Mouse (Mus musculus): ENCODE data around the gene Fgf23.

The Fgf23 gene

DNA sequence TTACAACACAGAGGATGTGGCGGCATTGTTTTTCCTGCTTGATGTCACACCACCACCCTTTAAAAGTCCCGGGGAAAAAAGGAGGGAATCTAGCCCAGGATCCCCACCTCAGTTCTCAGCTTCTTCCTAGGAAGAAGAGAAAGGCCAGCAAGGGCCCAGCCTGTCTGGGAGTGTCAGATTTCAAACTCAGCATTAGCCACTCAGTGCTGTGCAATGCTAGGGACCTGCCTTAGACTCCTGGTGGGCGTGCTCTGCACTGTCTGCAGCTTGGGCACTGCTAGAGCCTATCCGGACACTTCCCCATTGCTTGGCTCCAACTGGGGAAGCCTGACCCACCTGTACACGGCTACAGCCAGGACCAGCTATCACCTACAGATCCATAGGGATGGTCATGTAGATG, at the start of gene Fgf23:
Gene Fgf23 (plus strand): TSS at position 86 of the 400 bp plus-strand sequence.
- DNase-seq (ENCODE audit: inconsistent age in 2 of 2, low spot score in 1 of 2) = no peak

DNA sequence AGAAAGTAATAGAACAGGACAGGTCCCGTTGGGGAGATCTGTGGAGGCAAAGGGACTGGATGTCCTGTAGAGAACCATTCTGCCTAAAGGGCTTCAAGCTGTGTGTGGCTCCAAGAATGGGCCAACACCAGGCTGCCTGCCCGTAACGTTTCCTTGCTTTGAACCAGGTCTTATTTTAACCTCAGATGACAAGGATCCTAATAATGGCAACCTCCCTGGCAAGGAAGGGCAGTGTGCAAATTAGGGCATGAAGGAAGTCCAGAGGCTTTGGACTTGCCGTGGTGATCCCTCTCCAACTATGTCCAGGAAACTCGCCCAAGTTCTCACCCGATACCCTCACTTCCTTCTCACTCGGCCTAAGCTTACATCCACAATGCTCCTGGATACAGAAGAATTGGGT, 47.9 kb upstream of the Fgf23 start:
- DNase-seq (ENCODE audit: inconsistent age in 2 of 2, low spot score in 1 of 2) = no peak

DNA sequence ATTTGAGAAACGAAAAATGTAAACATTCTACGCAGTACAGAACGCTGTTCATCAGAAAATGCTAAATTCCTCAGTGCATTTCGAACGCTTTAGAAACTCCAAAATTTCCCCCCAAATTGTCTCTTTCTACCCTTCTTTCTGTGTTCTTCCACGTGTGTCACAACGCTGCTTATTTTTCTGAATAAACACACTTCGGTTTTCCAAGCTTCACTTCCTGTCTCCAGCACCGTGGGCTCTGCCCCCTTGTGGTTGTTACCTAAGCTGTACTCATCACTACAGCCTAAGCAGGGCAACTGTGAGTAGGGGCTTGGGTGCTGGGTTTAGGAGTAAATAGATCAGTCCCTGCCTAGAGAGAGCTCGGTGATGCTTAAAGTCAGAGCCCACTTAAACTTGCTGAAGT, 37.9 kb upstream of the Fgf23 start:
- DNase-seq (ENCODE audit: inconsistent age in 2 of 2, low spot score in 1 of 2) = peak in 1 of 2 experiments; percentile 20

DNA sequence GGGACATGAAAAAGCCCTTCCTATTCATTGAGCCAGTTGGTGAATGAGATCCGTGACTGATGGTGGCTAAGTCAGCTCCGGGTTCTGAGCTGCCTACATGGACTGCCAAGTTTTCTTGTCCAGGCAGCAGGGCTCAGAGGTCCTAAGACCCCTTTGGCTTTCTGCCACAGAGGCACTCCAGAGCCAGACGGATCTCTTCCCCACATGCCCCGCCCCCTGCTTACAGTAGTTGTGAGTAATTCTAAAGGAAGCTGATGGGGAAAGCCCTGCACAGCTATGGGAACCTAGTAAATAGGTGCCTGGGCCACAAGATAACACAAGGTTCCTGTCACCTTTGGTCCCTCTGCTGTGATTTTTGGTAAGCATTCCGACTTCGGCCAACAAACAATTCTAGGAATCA, 27.8 kb upstream of the Fgf23 start:
- no peak for DNase-seq (ENCODE audit: inconsistent age in 2 of 2, low spot score in 1 of 2)

DNA sequence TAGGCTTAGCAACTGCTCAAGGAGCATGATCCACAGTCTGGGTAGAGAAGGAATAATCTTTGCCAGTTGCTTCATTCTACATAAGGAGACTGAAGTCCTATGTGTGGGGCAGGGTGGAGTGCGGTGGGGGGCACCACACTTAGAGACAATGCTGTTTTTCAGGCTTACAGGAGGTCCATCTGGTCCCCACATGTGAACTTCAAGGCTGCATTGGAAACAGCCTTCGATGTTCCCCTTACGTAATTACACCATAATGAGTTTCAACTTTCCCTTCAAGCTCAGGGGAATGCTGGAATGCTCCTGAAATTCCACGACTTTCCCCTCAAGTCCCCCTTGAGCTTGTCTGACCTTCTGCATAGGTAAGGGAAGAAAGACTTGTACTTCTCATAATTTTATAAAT, 21.9 kb upstream of the Fgf23 start:
- DNase-seq (ENCODE audit: inconsistent age in 2 of 2, low spot score in 1 of 2) = no peak

DNA sequence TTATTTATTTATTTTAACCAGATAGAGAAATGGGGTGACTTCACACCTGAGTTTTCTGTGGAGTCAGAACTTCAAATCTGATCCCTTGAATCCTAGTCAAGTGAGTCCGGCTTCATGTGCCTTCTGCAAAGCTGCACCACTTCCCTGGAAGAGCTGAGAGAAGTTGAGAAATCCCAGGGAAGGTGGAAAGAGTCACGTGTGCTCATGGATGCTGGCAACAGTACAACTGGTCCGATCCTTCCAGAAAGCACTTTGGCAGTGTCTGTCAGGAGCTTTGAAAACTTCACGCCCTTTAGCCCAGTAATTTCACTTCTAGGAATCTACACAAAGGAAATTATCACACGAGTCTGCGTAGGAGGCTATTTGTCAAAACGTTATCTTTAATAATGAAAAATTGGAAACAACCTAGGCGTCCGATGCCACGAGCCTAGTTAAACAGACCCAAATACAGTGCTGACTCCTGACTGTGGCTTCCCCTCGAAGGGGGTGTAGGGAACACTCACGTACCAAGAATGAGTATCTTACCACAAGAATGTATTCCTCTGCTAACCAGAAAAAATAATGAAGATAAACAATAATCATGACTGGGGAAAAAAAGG, 15.6 kb upstream of the Fgf23 start:
- no peak for DNase-seq (ENCODE audit: inconsistent age in 2 of 2, low spot score in 1 of 2)

DNA sequence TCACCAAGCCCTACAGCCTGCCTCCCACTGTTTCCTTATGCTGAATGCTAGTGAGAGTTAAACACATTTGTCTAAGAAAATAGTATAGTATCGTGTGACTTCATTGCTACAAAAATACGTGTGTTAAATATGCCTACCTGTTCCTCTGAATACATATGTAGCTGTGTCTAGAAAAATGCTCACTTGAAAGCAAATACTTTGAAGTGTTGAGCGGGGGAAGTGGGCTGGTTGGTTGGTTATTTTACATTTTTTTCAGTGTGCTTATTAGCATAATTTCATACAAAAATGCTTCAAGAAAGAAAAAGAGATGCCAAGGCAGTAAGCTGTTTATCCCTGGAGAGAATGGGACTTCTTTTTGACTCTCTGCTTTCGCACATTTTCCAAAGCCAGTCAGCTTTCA, 12.7 kb upstream of the Fgf23 start:
- no peak for DNase-seq (ENCODE audit: inconsistent age in 2 of 2, low spot score in 1 of 2)

DNA sequence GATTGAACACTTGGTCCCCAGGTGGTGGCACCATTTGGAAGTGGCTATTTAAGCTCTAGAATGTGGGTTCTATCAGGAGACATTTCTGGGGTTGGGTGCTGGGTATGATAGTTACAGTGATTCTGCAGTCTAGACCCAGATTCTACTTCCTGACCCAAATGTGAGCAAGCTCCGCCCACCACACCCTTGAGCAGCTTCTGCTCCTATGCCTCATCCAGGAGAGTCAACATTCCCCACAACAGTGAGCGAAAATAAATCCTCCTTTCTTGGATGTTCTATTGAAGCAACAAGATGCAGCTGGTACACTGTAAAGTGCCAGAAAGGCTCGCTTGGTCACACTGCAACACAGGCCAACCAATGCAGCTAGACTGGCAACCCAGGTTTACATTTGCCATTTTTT, 8.8 kb upstream of the Fgf23 start:
- no peak for DNase-seq (ENCODE audit: inconsistent age in 2 of 2, low spot score in 1 of 2)

DNA sequence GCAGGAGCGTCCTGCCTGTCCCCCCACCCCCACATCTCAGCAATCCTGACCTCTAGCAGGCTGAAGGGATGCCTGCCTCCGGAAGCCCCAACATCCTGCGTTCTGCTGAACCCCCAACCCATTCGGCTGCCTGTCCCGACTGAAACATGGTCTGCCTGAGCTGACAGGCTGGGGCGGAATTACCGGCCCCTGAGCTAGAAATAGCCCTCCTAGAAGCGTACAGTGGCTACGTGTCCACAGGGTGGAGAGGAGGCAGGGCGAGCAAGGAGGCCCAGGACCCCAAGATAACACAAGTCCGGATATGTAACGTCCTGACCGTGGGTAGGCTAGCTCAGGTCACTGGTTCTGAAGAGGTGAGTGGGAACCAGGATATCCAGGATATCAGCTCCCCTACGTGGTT, 7.9 kb upstream of the Fgf23 start:
- no peak for DNase-seq (ENCODE audit: inconsistent age in 2 of 2, low spot score in 1 of 2)

DNA sequence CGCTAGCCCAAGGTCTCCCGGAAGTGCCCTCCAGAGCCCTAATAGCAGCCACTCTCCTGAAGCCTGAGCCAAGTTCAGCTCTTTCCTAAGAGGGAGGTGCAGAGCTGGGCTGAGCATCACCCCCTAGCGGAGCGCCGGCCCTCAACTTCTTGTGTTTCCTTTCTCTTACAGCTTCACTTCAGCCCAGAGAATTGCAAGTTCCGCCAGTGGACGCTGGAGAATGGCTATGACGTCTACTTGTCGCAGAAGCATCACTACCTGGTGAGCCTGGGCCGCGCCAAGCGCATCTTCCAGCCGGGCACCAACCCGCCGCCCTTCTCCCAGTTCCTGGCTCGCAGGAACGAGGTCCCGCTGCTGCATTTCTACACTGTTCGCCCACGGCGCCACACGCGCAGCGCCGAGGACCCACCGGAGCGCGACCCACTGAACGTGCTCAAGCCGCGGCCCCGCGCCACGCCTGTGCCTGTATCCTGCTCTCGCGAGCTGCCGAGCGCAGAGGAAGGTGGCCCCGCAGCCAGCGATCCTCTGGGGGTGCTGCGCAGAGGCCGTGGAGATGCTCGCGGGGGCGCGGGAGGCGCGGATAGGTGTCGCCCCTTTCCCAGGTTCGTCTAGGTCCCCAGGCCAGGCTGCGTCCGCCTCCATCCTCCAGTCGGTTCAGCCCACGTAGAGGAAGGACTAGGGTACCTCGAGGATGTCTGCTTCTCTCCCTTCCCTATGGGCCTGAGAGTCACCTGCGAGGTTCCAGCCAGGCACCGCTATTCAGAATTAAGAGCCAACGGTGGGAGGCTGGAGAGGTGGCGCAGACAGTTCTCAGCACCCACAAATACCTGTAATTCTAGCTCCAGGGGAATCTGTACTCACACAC, 7.4 kb downstream of the Fgf23 start:
- peak; percentile 57 to 82 for DNase-seq (ENCODE audit: inconsistent age in 2 of 2, low spot score in 1 of 2)

DNA sequence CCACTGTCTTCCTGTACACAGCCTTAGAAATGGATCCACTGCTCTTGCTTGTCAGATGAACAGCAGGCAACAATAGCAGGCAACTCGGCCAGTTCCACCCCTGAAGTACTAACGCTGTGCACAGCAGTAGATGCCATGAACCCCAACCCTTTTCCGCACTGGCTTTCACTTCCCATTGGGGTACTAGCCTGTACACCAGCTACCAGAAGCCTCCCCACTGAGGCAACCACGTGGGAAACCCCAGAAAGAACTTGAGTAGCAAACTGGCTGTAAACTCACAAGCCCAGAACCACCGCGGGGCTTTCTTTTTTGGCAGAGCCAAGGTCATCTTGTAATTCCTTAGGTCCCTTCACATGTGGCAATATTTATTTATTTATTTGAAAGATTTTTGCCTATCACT, 9.1 kb downstream of the Fgf23 start:
- DNase-seq (ENCODE audit: inconsistent age in 2 of 2, low spot score in 1 of 2) = no peak

DNA sequence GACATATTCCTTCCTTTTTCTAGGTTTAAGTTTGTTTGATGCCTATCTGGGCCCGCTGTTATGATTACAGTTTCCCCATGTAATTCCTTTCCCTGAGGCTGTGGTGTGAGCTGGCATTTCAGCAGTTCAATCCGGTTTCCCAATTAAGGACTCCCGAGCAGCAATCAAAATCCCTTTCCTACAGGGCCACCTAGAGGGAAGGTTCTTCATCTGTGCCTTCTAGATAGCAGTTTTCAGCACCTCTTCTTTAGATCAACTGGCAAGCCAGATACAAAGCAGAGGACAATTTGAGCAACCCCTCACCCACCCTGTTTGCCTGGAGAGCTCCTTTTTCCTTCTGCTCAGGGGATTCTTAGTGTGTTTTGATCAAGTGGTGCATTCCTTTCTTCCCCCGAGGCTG, 14.0 kb downstream of the Fgf23 start:
- peak in 1 of 2 experiments; percentile 71 for DNase-seq (ENCODE audit: inconsistent age in 2 of 2, low spot score in 1 of 2)

DNA sequence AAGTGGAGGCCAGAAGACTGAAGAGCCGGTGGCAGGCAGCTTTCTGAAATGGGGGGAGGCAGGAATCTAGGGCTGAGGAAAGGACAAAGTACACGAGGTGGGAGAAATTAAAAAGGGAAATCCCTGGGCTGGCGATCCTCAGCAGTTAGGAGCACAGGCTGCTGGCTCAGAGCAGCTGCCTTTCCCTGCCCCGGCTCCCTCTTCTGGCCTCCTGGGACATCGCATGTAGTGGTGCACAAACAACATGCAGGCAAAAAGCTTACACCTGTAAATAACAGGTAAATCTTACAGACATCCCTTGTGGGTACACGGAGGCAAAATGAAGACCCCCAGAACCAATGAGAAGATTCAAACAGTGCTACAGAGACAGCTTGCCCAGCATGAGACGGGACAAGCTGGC, 21.9 kb downstream of the Fgf23 start:
- DNase-seq (ENCODE audit: inconsistent age in 2 of 2, low spot score in 1 of 2) = no peak

DNA sequence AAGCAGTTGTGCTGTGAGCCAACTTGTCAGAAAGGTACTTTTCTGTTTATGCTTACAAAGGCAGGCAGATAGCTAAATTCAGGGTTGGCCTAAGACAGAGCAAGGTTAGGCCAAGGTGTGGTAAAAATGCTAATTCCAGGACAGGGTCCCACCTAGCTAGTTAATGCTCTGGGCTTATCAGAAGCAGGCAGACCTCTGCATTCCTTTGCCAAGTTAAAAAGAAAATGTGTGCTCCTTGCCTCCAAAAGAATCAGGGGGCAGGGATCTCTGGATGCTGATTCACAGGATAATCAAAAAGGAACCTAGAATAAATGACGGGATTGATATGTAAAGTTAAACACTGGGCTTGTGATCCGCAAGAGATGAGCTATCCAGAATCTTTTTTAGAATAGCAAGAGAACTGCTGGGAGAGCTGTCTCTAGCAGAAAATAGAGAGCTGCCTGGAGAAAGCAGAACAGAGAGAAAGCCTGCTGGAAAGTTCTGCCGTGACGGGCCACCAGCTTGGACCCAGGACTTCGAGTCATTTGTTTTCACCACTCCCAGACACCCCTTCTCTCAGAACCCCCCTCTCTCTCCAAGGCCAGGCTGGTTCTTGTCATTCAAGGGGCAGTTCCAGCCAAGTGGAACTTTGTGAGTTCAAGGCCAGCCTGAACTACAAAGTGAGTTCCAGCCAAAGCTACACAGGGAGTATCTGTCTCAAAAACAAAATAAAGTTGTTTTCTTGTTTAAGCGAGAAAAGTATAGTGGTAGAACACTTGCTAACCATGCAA, 31.0 kb downstream of the Fgf23 start:
- DNase-seq (ENCODE audit: inconsistent age in 2 of 2, low spot score in 1 of 2) = peak; percentile 46 to 61

DNA sequence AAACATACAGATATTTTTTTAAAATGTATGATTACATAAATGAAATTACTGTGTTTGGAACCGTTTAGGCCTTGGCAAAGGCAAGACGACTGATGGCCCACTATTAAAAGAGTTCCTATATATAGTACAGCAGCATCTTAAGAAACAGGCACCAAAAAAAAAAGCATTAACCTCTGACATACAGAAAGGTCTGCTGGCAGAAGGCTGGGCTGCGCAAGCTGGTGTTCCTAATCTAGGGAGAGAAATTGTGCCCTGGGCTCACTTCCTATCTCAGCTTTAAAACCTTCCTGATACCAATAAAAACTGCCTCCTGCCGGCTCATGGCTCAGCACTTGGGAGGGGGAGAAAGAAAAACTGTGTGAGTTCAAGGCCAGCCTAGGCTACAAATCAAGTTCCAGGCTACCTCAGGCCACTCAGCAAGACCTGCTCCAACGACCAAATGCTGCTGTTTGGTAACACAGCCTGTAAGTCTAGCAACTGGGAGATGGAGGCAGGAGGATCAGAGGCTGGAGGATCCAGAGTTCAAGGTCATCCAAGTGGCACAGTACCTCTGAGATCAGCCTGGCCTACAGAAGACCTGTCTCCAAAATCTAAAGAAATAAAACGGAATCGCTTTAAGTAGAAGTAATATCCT, 31.8 kb downstream of the Fgf23 start:
- DNase-seq (ENCODE audit: inconsistent age in 2 of 2, low spot score in 1 of 2) = peak; percentile 34 to 54

DNA sequence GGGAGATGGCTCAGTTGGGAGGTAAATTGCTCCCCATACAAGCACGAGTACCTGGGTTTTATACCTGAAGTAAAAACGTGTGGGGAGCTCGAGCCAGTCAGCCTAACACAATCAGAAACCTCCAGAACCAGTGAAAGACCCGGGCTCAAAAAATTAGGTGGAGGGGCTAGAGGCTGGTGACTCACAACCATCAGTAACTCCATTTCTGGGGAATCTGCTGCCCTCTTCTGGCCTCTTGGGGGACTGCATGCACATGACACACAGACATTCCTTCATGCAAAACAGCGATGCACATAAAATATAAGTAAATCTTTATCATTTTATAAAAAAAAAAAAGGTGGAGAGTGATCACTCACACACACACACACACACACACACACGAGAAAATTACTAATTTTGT, 32.4 kb downstream of the Fgf23 start:
- DNase-seq (ENCODE audit: inconsistent age in 2 of 2, low spot score in 1 of 2) = peak in 1 of 2 experiments; percentile 70

DNA sequence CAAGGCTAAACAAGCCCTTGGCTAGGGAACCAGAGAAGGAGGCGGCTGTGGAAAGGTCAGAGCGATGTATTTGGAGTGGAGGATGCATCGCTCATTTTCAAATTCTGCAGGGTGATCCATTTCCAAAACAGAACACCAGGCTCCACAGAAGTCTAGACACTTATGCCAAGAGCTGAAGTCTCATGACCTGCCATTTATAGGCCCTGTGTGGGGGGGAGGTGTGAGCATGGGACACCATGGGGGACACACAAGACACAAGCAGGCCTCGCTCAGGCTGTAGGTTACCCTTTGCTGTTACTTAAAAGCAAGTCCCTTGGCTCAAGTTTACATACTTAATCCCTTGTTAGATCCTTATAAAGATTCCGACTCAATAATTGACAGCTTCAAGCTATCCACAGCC, 33.5 kb downstream of the Fgf23 start:
- DNase-seq (ENCODE audit: inconsistent age in 2 of 2, low spot score in 1 of 2) = peak in 1 of 2 experiments; percentile 27

DNA sequence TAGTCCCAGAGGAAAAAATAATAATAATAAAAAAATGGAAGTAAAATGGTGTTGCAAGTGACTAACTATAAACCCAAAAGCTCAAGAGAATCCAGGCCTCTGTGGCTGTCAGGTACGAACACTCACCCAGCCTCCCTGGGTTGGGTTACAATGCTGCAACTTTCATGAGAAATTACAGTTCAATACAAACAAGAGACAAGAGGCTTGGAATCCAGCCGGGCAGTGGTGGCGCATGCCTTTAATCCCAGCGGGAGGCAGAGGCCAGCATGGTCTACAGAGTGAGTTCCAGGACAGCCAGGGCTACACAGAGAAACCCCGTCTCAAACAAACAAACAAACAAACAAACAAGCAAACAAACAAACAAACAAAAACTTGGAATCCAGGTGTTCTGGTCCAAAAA, 34.0 kb downstream of the Fgf23 start:
- DNase-seq (ENCODE audit: inconsistent age in 2 of 2, low spot score in 1 of 2) = no peak

DNA sequence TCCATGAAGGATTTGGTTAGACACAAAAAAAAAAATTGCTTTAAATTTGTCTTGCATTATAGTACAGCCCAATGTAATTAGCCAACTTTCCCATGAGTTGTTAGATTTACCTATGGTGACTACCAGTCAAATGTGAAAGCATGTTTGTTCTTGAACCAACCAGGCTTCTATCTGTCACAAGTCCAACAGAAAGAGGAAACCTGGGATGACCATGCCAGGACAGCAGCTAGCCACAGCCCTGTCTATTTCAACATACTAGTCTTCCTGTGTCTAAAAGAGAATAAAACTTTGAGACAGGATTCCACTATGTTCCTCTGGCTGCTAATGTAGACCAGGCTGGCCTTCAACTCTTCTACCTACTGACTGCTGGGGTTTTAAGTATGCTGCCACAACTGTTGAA, 34.7 kb downstream of the Fgf23 start:
- DNase-seq (ENCODE audit: inconsistent age in 2 of 2, low spot score in 1 of 2) = no peak

DNA sequence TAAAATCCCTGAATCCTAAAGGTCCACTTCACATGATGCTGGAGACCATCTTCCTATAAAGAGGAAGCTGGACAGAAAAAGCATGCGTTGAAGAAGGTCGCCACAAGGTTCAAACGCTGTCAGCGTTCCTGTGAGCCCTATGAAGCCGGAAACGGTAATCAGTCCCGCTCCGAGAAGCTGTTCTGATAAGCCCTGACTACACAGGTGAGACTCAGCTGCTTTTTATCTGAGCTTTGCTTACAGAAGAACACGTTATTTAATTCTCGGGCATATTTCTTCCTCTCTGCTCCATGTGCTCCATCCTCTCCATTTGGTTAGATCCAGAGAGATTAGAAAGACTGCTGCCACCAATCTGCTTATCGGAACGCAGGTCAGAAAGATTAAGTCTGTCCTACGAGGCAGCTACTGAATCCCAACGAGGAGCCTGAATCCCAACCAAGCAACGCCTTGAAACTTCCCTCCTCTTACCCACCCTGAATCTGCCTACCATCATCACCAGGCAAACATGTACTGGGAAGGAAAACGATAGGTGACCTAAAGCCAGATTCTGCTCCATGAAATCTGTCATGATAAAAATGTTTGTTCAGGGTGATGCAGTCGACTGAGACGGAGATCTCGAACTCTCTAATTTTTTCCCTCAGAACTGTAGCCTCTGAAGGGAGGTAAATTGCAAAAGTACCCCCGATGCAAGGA, 35.8 kb downstream of the Fgf23 start:
- DNase-seq (ENCODE audit: inconsistent age in 2 of 2, low spot score in 1 of 2) = peak in 1 of 2 experiments; percentile 50

DNA sequence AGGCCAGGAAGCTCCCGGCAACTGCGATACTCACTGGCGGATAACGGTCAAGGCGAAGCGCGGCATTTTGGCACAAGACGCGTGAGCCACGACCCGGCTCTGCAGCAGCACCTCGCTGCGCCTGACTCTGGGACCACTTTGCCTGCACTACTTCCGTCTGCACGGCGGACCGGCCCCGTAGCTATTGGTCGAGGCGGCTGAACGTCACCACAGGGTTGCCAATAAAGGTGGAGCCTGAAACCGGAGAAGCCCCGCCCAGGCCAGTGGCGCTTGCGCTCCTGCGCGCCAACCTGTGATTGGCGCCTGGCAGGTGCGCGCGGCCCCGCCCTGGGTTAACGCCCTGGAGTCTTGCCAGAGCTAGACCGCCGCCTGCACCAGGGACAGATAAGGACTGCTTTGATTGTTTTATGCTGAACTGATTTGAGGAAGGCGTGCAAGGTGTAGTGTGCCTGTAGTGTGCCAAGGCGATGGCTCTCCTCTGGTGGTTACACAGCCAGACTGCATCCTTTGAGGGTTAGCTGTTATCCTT, 36.8 kb downstream of the Fgf23 start, which contains the start of gene Tigar:
Gene Tigar (minus strand): TSS at position 156 of the 529 bp plus-strand sequence.
- DNase-seq (ENCODE audit: inconsistent age in 2 of 2, low spot score in 1 of 2) = peak; percentile 96 to 98

Measured in adrenal gland, adult (tissue).